Comparison of ENCODE assay signal across 11 mouse cellular contexts in genomic region chr3:104565423-104566230, GRCm38 (mm10). TPM values are rescaled to one million over a fixed set of nuclear protein-coding genes. Genes with fewer than 3 reads are reported as not detected.
DNase-seq lines count a peak whose midpoint lies in the region; ATAC-seq lines count a peak whose summit lies in the region.
"Had no signal": no experiment of that assay in that cellular context is flagged by ENCODE, and none has a peak within 500 bp of the region (broad histone marks: within the 10 kb centered on the region; RNA-seq: fewer than 3 reads in every experiment).

No protein-coding gene starts in this region.

- H3K9me3 ChIP-seq in midbrain, embryonic 14.5 days (ENCODE audit: control insufficient read depth, low read length) = no peaks in the 10 kb centered on the region
- H3K9me3 ChIP-seq in midbrain, embryonic 15.5 days = no peaks in the 10 kb centered on the region
- no peaks in the 10 kb centered on the region for H3K9me3 ChIP-seq in heart, embryonic 13.5 days
- H3K9me3 ChIP-seq: forebrain, embryonic 10.5 days; intestine, embryonic 15.5 days had no signal

- ATAC-seq in cerebellum, adult (ENCODE audit: insufficient number of reproducible peaks, low FRiP score, low TSS enrichment) = peak; percentile 70
- ATAC-seq in midbrain, embryonic 14.5 days (ENCODE audit: low FRiP score, low TSS enrichment) = no peak
- ATAC-seq in midbrain, embryonic 15.5 days (replicated peaks) = no peak
- no peak for ATAC-seq in heart, embryonic 13.5 days (ENCODE audit: extremely low read depth, insufficient number of reproducible peaks, low FRiP score, low TSS enrichment)
- ATAC-seq: activated CD4-positive, CD25-positive, alpha-beta regulatory T cell, adult 4 months; intestine, embryonic 15.5 days had no signal

- DNase-seq in cerebellum, adult 11 months = no peak
- DNase-seq in midbrain, embryonic 14.5 days = peak; percentile 8
- DNase-seq in thymus, postnatal 4 days = peak; percentile 71
- no peak for DNase-seq in spleen, adult 12 weeks (ENCODE audit: low spot score)
- no peak for DNase-seq in urinary bladder, postnatal 25 days (ENCODE audit: low spot score)

- H3K9ac ChIP-seq in midbrain, embryonic 14.5 days (replicated peaks; ENCODE audit: low read length) = no peak overlapping the region
- no peak overlapping the region for H3K9ac ChIP-seq in midbrain, embryonic 15.5 days
- peak overlapping the region; percentile 68 for H3K9ac ChIP-seq in heart, embryonic 13.5 days
- H3K9ac ChIP-seq: intestine, embryonic 15.5 days had no signal

- H3K4me3 ChIP-seq in midbrain, embryonic 14.5 days (replicated peaks; ENCODE audit: low read depth, low read length) = no peak overlapping the region
- no peak overlapping the region for H3K4me3 ChIP-seq in midbrain, embryonic 15.5 days
- H3K4me3 ChIP-seq in heart, embryonic 13.5 days = no peak overlapping the region
- H3K4me3 ChIP-seq: forebrain, embryonic 10.5 days; intestine, embryonic 15.5 days had no signal

- H3K27me3 ChIP-seq in midbrain, embryonic 14.5 days (ENCODE audit: control insufficient read depth, insufficient read depth, low read length) = no peaks in the 10 kb centered on the region
- no peaks in the 10 kb centered on the region for H3K27me3 ChIP-seq in midbrain, embryonic 15.5 days (replicated peaks)
- no peaks in the 10 kb centered on the region for H3K27me3 ChIP-seq in heart, embryonic 13.5 days (replicated peaks)
- H3K27me3 ChIP-seq: intestine, embryonic 15.5 days had no signal

- H3K4me1 ChIP-seq in midbrain, embryonic 14.5 days (ENCODE audit: control insufficient read depth, insufficient read depth, low read length) = no peaks in the 10 kb centered on the region
- peaks cover 5% of the 10 kb centered on the region; the same call in 1 of the 2 replicates for H3K4me1 ChIP-seq in midbrain, embryonic 15.5 days
- peaks cover 38% of the 10 kb centered on the region for H3K4me1 ChIP-seq in heart, embryonic 13.5 days

- H3K27ac ChIP-seq in midbrain, embryonic 14.5 days (replicated peaks; ENCODE audit: low read depth, low read length) = no peak overlapping the region
- H3K27ac ChIP-seq in midbrain, embryonic 15.5 days = no peak overlapping the region
- H3K27ac ChIP-seq in heart, embryonic 13.5 days (replicated peaks) = peak overlapping the region; percentile 82
- H3K27ac ChIP-seq: forebrain, embryonic 10.5 days; intestine, embryonic 15.5 days had no signal

- no peak overlapping the region for H3K4me2 ChIP-seq in midbrain, embryonic 14.5 days (ENCODE audit: low read length)
- H3K4me2 ChIP-seq in midbrain, embryonic 15.5 days = no peak overlapping the region
- H3K4me2 ChIP-seq in heart, embryonic 13.5 days = peak overlapping the region; percentile 27
- H3K4me2 ChIP-seq: intestine, embryonic 15.5 days had no signal

- no peaks in the 10 kb centered on the region for H3K36me3 ChIP-seq in midbrain, embryonic 14.5 days (ENCODE audit: control insufficient read depth, insufficient read depth, low read length)
- no peaks in the 10 kb centered on the region for H3K36me3 ChIP-seq in midbrain, embryonic 15.5 days (replicated peaks)
- no peaks in the 10 kb centered on the region for H3K36me3 ChIP-seq in heart, embryonic 13.5 days
- H3K36me3 ChIP-seq: forebrain, embryonic 10.5 days; intestine, embryonic 15.5 days had no signal

- 54% methylated on average over 13 of the region's 13 CpGs for WGBS in midbrain, embryonic 14.5 days
- 57% methylated on average over 13 of the region's 13 CpGs for WGBS in midbrain, embryonic 15.5 days
- WGBS in heart, embryonic 13.5 days = 30% methylated on average over 13 of the region's 13 CpGs

RNA-seq across cellular contexts. Expression of gene Lrig2, which starts 53.9 kb away (rescaled TPM):
- polyA plus RNA-seq in midbrain, embryonic 14.5 days (2014; fragmentation: Nextera tagmentation; extraction: Ambion mirVana) = 30.3 and 44.8 TPM in 2 replicates
- 34.8 and 36.8 TPM in 2 replicates for polyA plus RNA-seq in midbrain, embryonic 15.5 days (2015; fragmentation: Nextera tagmentation; extraction: Ambion mirVana)
- polyA plus RNA-seq in heart, embryonic 13.5 days (2015; fragmentation: Nextera tagmentation; extraction: Ambion mirVana) = 10.5 and 11.4 TPM in 2 replicates

Comparison
In these comparisons a context has a peak if more than half of its experiments do, and no peak if none do; other contexts are left out.
1. DNase-seq: peak in midbrain, embryonic 14.5 days (single experiment) and thymus, postnatal 4 days (single experiment); none in cerebellum, adult 11 months (single experiment), spleen, adult 12 weeks (single experiment) and urinary bladder, postnatal 25 days (single experiment).